Mouse (Mus musculus): ENCODE results near the gene Brsk1. TPM values are rescaled to one million over a fixed set of nuclear protein-coding genes. Genes with fewer than 3 reads are reported as not detected.
A peak's percentile ranks its signal among the peaks of the same experiment; 100 is the strongest.

Brsk1 gene
- total and polyA plus RNA-seq, 2 experiments, result 0.09 to 0.40 TPM

GRCm38 (mm10) chr7:4684203-4684602, 6.2 kb upstream of the Brsk1 start:
- no peak for DNase-seq (ENCODE audit: extremely low read depth, low read depth, low spot score)
- Histone ChIP-seq H3K27me3 (ENCODE audit: control insufficient read depth, insufficient read depth, low read length) (no peaks in the 10 kb centered on the region), H3K4me1 (ENCODE audit: control insufficient read depth, insufficient read depth, low read length) (peaks cover 7% of the 10 kb centered on the region; the same call in 1 of the 2 replicates), H3K9ac (ENCODE audit: low read depth, low read length) (peak overlapping the region; percentile 62; the same call in 1 of the 2 replicates), H3K27ac (replicated peaks; ENCODE audit: insufficient read depth, low read depth, low read length) (0 out of 2 replicates have a peak overlapping the region, but pooled peaks have one; percentile 7), H3K36me3 (ENCODE audit: control insufficient read depth, insufficient read depth, low read length) (no peaks in the 10 kb centered on the region; the same call in 1 of the 2 replicates), H3K79me2 (ENCODE audit: control insufficient read depth, insufficient read depth, low read length) (peaks cover 6% of the 10 kb centered on the region; the same call in 1 of the 2 replicates), H3K4me3 (ENCODE audit: insufficient read depth, low read depth, low read length) (peak overlapping the region; percentile 75)
- 6% methylated on average over 13 of the region's 13 CpGs for WGBS
- TF ChIP-seq POLR2A (IDR thresholded peaks at IDR 0.05; ENCODE audit: extremely low read depth, insufficient read depth, low read length), result no peak

GRCm38 (mm10) chr7:4684632-4685417, 5.6 kb upstream of the Brsk1 start, which contains the start of gene Hspbp1:
Hspbp1 (minus strand) TSS chr7:4685068.
- Histone ChIP-seq H3K79me2 (ENCODE audit: control insufficient read depth, insufficient read depth, low read length) (peaks cover 6% of the 10 kb centered on the region; the same call in 1 of the 2 replicates), H3K4me1 (ENCODE audit: control insufficient read depth, insufficient read depth, low read length) (peaks cover 7% of the 10 kb centered on the region; the same call in 1 of the 2 replicates), H3K36me3 (ENCODE audit: control insufficient read depth, insufficient read depth, low read length) (no peaks in the 10 kb centered on the region; the same call in 1 of the 2 replicates), H3K27me3 (ENCODE audit: control insufficient read depth, insufficient read depth, low read length) (no peaks in the 10 kb centered on the region), H3K27ac (replicated peaks; ENCODE audit: insufficient read depth, low read depth, low read length) (0 out of 2 replicates have a peak within 1 kb of the TSS, but pooled peaks have one; percentile 7), H3K4me3 (ENCODE audit: insufficient read depth, low read depth, low read length) (peak within 1 kb of the TSS; percentile 75), H3K9ac (ENCODE audit: low read depth, low read length) (peak within 1 kb of the TSS; percentile 62)
- TF ChIP-seq POLR2A (IDR thresholded peaks at IDR 0.05; ENCODE audit: extremely low read depth, insufficient read depth, low read length) (no peak), CTCF (IDR thresholded peaks at IDR 0.05; ENCODE audit: low read depth, low read length) (no peak)
- under 1% methylated on average over 32 of the region's 32 CpGs for WGBS
- DNase-seq (ENCODE audit: extremely low read depth, low read depth, low spot score), result peak; percentile 98

- no peaks in the 10 kb centered on the region for H3K36me3 ChIP-seq (ENCODE audit: control insufficient read depth, insufficient read depth, low read length)
- no peaks in the 10 kb centered on the region for H3K27me3 ChIP-seq (ENCODE audit: control insufficient read depth, insufficient read depth, low read length)
- no peak overlapping the region for H3K27ac ChIP-seq (replicated peaks; ENCODE audit: insufficient read depth, low read depth, low read length)
- DNase-seq (ENCODE audit: extremely low read depth, low read depth, low spot score), result no peak
- H3K9ac ChIP-seq (ENCODE audit: low read depth, low read length), result peak overlapping the region; percentile 8; the same call in 1 of the 2 replicates
- peak overlapping the region; percentile 49; the same call in 1 of the 2 replicates for H3K4me3 ChIP-seq (ENCODE audit: insufficient read depth, low read depth, low read length)
- no peaks in the 10 kb centered on the region for H3K4me1 ChIP-seq (ENCODE audit: control insufficient read depth, insufficient read depth, low read length)
- no peaks in the 10 kb centered on the region for H3K79me2 ChIP-seq (ENCODE audit: control insufficient read depth, insufficient read depth, low read length)
- TF ChIP-seq CTCF (IDR thresholded peaks at IDR 0.05; ENCODE audit: low read depth, low read length), result no peak
- no peak for TF ChIP-seq POLR2A (IDR thresholded peaks at IDR 0.05; ENCODE audit: extremely low read depth, insufficient read depth, low read length)
- 36% methylated on average over 19 of the region's 35 CpGs for WGBS
Measured at GRCm38 (mm10) chr7:4690951-4691653, 698 bp downstream of the Brsk1 start.

GRCm38 (mm10) chr7:4693004-4693403, 2.6 kb downstream of the Brsk1 start:
- 89% methylated on average over 6 of the region's 6 CpGs for WGBS
- Histone ChIP-seq H3K4me3 (ENCODE audit: insufficient read depth, low read depth, low read length) (no peak overlapping the region), H3K4me1 (ENCODE audit: control insufficient read depth, insufficient read depth, low read length) (no peaks in the 10 kb centered on the region), H3K27ac (replicated peaks; ENCODE audit: insufficient read depth, low read depth, low read length) (no peak overlapping the region), H3K27me3 (ENCODE audit: control insufficient read depth, insufficient read depth, low read length) (no peaks in the 10 kb centered on the region), H3K79me2 (ENCODE audit: control insufficient read depth, insufficient read depth, low read length) (no peaks in the 10 kb centered on the region), H3K9ac (ENCODE audit: low read depth, low read length) (no peak overlapping the region), H3K36me3 (ENCODE audit: control insufficient read depth, insufficient read depth, low read length) (no peaks in the 10 kb centered on the region)
- TF ChIP-seq POLR2A (IDR thresholded peaks at IDR 0.05; ENCODE audit: extremely low read depth, insufficient read depth, low read length), result no peak
- no peak for TF ChIP-seq CTCF (IDR thresholded peaks at IDR 0.05; ENCODE audit: low read depth, low read length)
- no peak for DNase-seq (ENCODE audit: extremely low read depth, low read depth, low spot score)

- no peaks in the 10 kb centered on the region for H3K4me1 ChIP-seq (ENCODE audit: control insufficient read depth, insufficient read depth, low read length)
- H3K79me2 ChIP-seq (ENCODE audit: control insufficient read depth, insufficient read depth, low read length), result no peaks in the 10 kb centered on the region
- no peaks in the 10 kb centered on the region for H3K36me3 ChIP-seq (ENCODE audit: control insufficient read depth, insufficient read depth, low read length)
- WGBS, result 83% methylated on average over 8 of the region's 8 CpGs
- no peak overlapping the region for H3K9ac ChIP-seq (ENCODE audit: low read depth, low read length)
- no peak overlapping the region for H3K27ac ChIP-seq (replicated peaks; ENCODE audit: insufficient read depth, low read depth, low read length)
- DNase-seq (ENCODE audit: extremely low read depth, low read depth, low spot score), result no peak
- H3K27me3 ChIP-seq (ENCODE audit: control insufficient read depth, insufficient read depth, low read length), result no peaks in the 10 kb centered on the region
- H3K4me3 ChIP-seq (ENCODE audit: insufficient read depth, low read depth, low read length), result no peak overlapping the region
- TF ChIP-seq CTCF (IDR thresholded peaks at IDR 0.05; ENCODE audit: low read depth, low read length), result no peak
- TF ChIP-seq POLR2A (IDR thresholded peaks at IDR 0.05; ENCODE audit: extremely low read depth, insufficient read depth, low read length), result no peak
Measured at GRCm38 (mm10) chr7:4702334-4702733, 11.9 kb downstream of the Brsk1 start.

Data from liver, adult 2 months (tissue).